Mouse (Mus musculus): Measurements from ENCODE around the gene Tapbp. TPM values are rescaled to one million over a fixed set of nuclear protein-coding genes. Genes with fewer than 3 reads are reported as not detected.
"Not testable (repeated sequence)": the region's sequence is repeated elsewhere in the genome, so short reads cannot be mapped to it uniquely, and the experiment has no call there.

Tapbp gene
- polyA plus RNA-seq (2015; fragmentation: Nextera tagmentation; extraction: Ambion mirVana) = 26.6 and 31.9 TPM in 2 replicates

- Histone ChIP-seq H3K27ac (peak within 1 kb of the TSS; percentile 81), H3K27me3 (no peaks in the 10 kb centered on the region), H3K4me2 (peak within 1 kb of the TSS; percentile 66), H3K4me3 (peak within 1 kb of the TSS; percentile 53), H3K4me1 (peaks cover 57% of the 10 kb centered on the region), H3K9ac (peak within 1 kb of the TSS; percentile 64), H3K36me3 (peaks cover 56% of the 10 kb centered on the region), H3K9me3 (no peaks in the 10 kb centered on the region)
- ATAC-seq (ENCODE audit: insufficient number of reproducible peaks, insufficient read depth, low FRiP score, low TSS enrichment, low read depth) = peak; percentile 88
- under 1% methylated on average over 34 of the region's 34 CpGs for WGBS
These were observed at the start of gene Tapbp, which contains the start of gene Zbtb22 for GRCm38 (mm10) chr17:33915671-33916250. Tapbp (plus strand) TSS chr17:33915899. Zbtb22 (plus strand) TSS chr17:33915904.

- not testable (repeated sequence) for H3K4me3 ChIP-seq; H3K9me3 ChIP-seq; H3K4me1 ChIP-seq; H3K27me3 ChIP-seq; H3K27ac ChIP-seq; H3K9ac ChIP-seq; H3K4me2 ChIP-seq; ATAC-seq (ENCODE audit: insufficient number of reproducible peaks, insufficient read depth, low FRiP score, low TSS enrichment, low read depth)
- 86% methylated on average over 3 of the region's 12 CpGs for WGBS
- peaks cover 28% of the 10 kb centered on the region for H3K36me3 ChIP-seq
These were observed 42.2 kb upstream of the Tapbp start, which contains the start of gene Gm7029 for GRCm38 (mm10) chr17:33873537-33873936. Gm7029 (plus strand) TSS chr17:33873837.

GRCm38 (mm10) chr17:33874411-33874810 is 41.3 kb upstream of the Tapbp start:
- 90% methylated on average over 11 of the region's 11 CpGs for WGBS

GRCm38 (mm10) chr17:33875797-33876196 is 39.9 kb upstream of the Tapbp start:
- H3K4me2 ChIP-seq; H3K4me1 ChIP-seq; ATAC-seq (ENCODE audit: insufficient number of reproducible peaks, insufficient read depth, low FRiP score, low TSS enrichment, low read depth); H3K27me3 ChIP-seq; H3K27ac ChIP-seq; H3K9ac ChIP-seq; H3K4me3 ChIP-seq; H3K9me3 ChIP-seq: not testable (repeated sequence)
- WGBS = 78% methylated on average over 5 of the region's 5 CpGs
- peaks cover 45% of the 10 kb centered on the region for H3K36me3 ChIP-seq

More at GRCm38 (mm10) chr17:33874411-33874810, 41.3 kb upstream of the Tapbp start:
- no peak for ATAC-seq (ENCODE audit: insufficient number of reproducible peaks, insufficient read depth, low FRiP score, low TSS enrichment, low read depth)
- no peaks in the 10 kb centered on the region for H3K4me1 ChIP-seq
- H3K27ac ChIP-seq = no peak overlapping the region
- H3K9ac ChIP-seq = no peak overlapping the region
- no peaks in the 10 kb centered on the region for H3K9me3 ChIP-seq
- H3K4me3 ChIP-seq = no peak overlapping the region
- no peaks in the 10 kb centered on the region for H3K27me3 ChIP-seq
- peaks cover 35% of the 10 kb centered on the region for H3K36me3 ChIP-seq
- H3K4me2 ChIP-seq = no peak overlapping the region

- peaks cover 50% of the 10 kb centered on the region for H3K36me3 ChIP-seq
- not testable (repeated sequence) for H3K9me3 ChIP-seq; ATAC-seq (ENCODE audit: insufficient number of reproducible peaks, insufficient read depth, low FRiP score, low TSS enrichment, low read depth); H3K4me3 ChIP-seq; H3K9ac ChIP-seq; H3K27me3 ChIP-seq; H3K27ac ChIP-seq; H3K4me2 ChIP-seq
- peaks cover 13% of the 10 kb centered on the region for H3K4me1 ChIP-seq
- WGBS = 93% methylated on average over 10 of the region's 11 CpGs
These were observed 31.4 kb upstream of the Tapbp start for GRCm38 (mm10) chr17:33884320-33884719.

- H3K27me3 ChIP-seq; H3K4me3 ChIP-seq; ATAC-seq (ENCODE audit: insufficient number of reproducible peaks, insufficient read depth, low FRiP score, low TSS enrichment, low read depth); H3K9me3 ChIP-seq; H3K27ac ChIP-seq: not testable (repeated sequence)
- Histone ChIP-seq H3K36me3 (peaks cover 25% of the 10 kb centered on the region), H3K9ac (0 out of 2 replicates have a peak overlapping the region, but pooled peaks have one; percentile 32), H3K4me2 (peak overlapping the region; percentile 65), H3K4me1 (peaks cover 14% of the 10 kb centered on the region)
- 70% methylated on average over 2 of the region's 2 CpGs for WGBS
These were observed 27.9 kb upstream of the Tapbp start for GRCm38 (mm10) chr17:33887802-33888201.

- ATAC-seq (ENCODE audit: insufficient number of reproducible peaks, insufficient read depth, low FRiP score, low TSS enrichment, low read depth) = not testable (repeated sequence)
- H3K4me3 ChIP-seq = peak overlapping the region; percentile 62; the same call in 1 of the 2 replicates
These were observed 27.5 kb upstream of the Tapbp start for GRCm38 (mm10) chr17:33888230-33888629.

GRCm38 (mm10) chr17:33889941-33890532 is 25.7 kb upstream of the Tapbp start:
- Histone ChIP-seq H3K4me3 (peak overlapping the region; percentile 62), H3K4me1 (peaks cover 14% of the 10 kb centered on the region), H3K4me2 (peak overlapping the region; percentile 65), H3K9ac (peak overlapping the region; percentile 76), H3K27ac (peak overlapping the region; percentile 51; the same call in 1 of the 2 replicates)
- WGBS = under 1% methylated on average over 41 of the region's 44 CpGs
- H3K9me3 ChIP-seq; H3K36me3 ChIP-seq; ATAC-seq (ENCODE audit: insufficient number of reproducible peaks, insufficient read depth, low FRiP score, low TSS enrichment, low read depth); H3K27me3 ChIP-seq: not testable (repeated sequence)

More at GRCm38 (mm10) chr17:33888230-33888629, 27.5 kb upstream of the Tapbp start:
- Histone ChIP-seq H3K36me3 (peaks cover 21% of the 10 kb centered on the region), H3K9ac (0 out of 2 replicates have a peak overlapping the region, but pooled peaks have one; percentile 27), H3K4me2 (peak overlapping the region; percentile 65), H3K4me1 (peaks cover 14% of the 10 kb centered on the region)
- H3K9me3 ChIP-seq, H3K27ac ChIP-seq, H3K27me3 ChIP-seq: not testable (repeated sequence)

- WGBS = under 1% methylated on average over 49 of the region's 49 CpGs
- H3K9ac ChIP-seq = peak within 1 kb of the TSS; percentile 76
- H3K27me3 ChIP-seq = no peaks in the 10 kb centered on the region
- H3K9me3 ChIP-seq = no peaks in the 10 kb centered on the region
- peak within 1 kb of the TSS; percentile 65 for H3K4me2 ChIP-seq
- H3K4me3 ChIP-seq = peak within 1 kb of the TSS; percentile 62
- peaks cover 14% of the 10 kb centered on the region for H3K4me1 ChIP-seq
- peaks cover 8% of the 10 kb centered on the region for H3K36me3 ChIP-seq
- ATAC-seq (ENCODE audit: insufficient number of reproducible peaks, insufficient read depth, low FRiP score, low TSS enrichment, low read depth) = peak; percentile 99
- H3K27ac ChIP-seq = peak within 1 kb of the TSS; percentile 51; the same call in 1 of the 2 replicates
These were observed 25.1 kb upstream of the Tapbp start, which contains the start of gene Kifc1 for GRCm38 (mm10) chr17:33890533-33891059. Kifc1 (minus strand) TSS chr17:33890661.

GRCm38 (mm10) chr17:33891357-33891756 is 24.3 kb upstream of the Tapbp start:
- ATAC-seq (ENCODE audit: insufficient number of reproducible peaks, insufficient read depth, low FRiP score, low TSS enrichment, low read depth) = no peak
- H3K9ac ChIP-seq = no peak overlapping the region
- peaks cover under 1% of the 10 kb centered on the region for H3K36me3 ChIP-seq
- peaks cover 14% of the 10 kb centered on the region for H3K4me1 ChIP-seq
- WGBS = 54% methylated on average over 2 of the region's 2 CpGs
- H3K27ac ChIP-seq = no peak overlapping the region
- H3K4me2 ChIP-seq = no peak overlapping the region
- H3K9me3 ChIP-seq = no peaks in the 10 kb centered on the region
- no peaks in the 10 kb centered on the region for H3K27me3 ChIP-seq
- no peak overlapping the region for H3K4me3 ChIP-seq

- not testable (repeated sequence) for H3K36me3 ChIP-seq; H3K27me3 ChIP-seq; H3K9ac ChIP-seq; H3K4me3 ChIP-seq; ATAC-seq (ENCODE audit: insufficient number of reproducible peaks, insufficient read depth, low FRiP score, low TSS enrichment, low read depth); H3K9me3 ChIP-seq; H3K4me2 ChIP-seq; H3K27ac ChIP-seq
- H3K4me1 ChIP-seq = peaks cover 14% of the 10 kb centered on the region
- WGBS = 63% methylated on average over 6 of the region's 6 CpGs
These were observed 23.8 kb upstream of the Tapbp start for GRCm38 (mm10) chr17:33891892-33892291.

All from embryonic facial prominence, embryonic 13.5 days (tissue).